Mouse (Mus musculus) heart, postnatal 0 days (tissue): ENCODE measurements around the gene Gas8. TPM values are rescaled to one million over a fixed set of nuclear protein-coding genes. Genes with fewer than 3 reads are reported as not detected.
"Not testable (repeated sequence)": the region's sequence is repeated elsewhere in the genome, so short reads cannot be mapped to it uniquely, and the experiment has no call there.

Experiments used
- ATAC-seq: fragments of 200-750 bp; cut with Nextera tagmentation; 2 replicates; pipeline ENCODE4 v1.8.0; 2017; ENCODE audit warnings: low read depth, moderate number of reproducible peaks, moderate library complexity; ENCODE audit not compliant: insufficient read depth
- DNase-seq: peaks from one replicate; pipeline ENCODE4 v3.0.0-alpha.2; 2016; ENCODE audit warnings: low spot score
- H3K27ac ChIP-seq: fragments of 300-500 bp; sonication (generic); 2 replicates; pipeline ENCODE4 v1.5.1; 2014; ENCODE audit warnings: low read depth, mild to moderate bottlenecking
- H3K27me3 ChIP-seq: fragments of 300-500 bp; sonication (generic); 2 replicates; pipeline ENCODE4 v1.6.1; 2014; ENCODE audit warnings: low read length, mixed read lengths; ENCODE audit not compliant: control insufficient read depth, insufficient read depth
- H3K36me3 ChIP-seq: fragments of 300-500 bp; sonication (generic); replicated peaks from 2 replicates; pipeline ENCODE4 v1.6.1; 2014; ENCODE audit warnings: low read length, mixed read lengths; ENCODE audit not compliant: control insufficient read depth, insufficient read depth
- H3K4me1 ChIP-seq: fragments of 300-500 bp; sonication (generic); 2 replicates; pipeline ENCODE4 v1.6.1; 2014; ENCODE audit warnings: antibody characterized with exemption; ENCODE audit not compliant: control insufficient read depth, insufficient read depth
- H3K4me2 ChIP-seq: fragments of 300-500 bp; sonication (generic); 2 replicates; pipeline ENCODE4 v1.6.1; 2014; ENCODE audit warnings: low read depth, mild to moderate bottlenecking, low read length, moderate library complexity
- H3K4me3 ChIP-seq: fragments of 300-500 bp; sonication (generic); 2 replicates; pipeline ENCODE4 v1.5.1; 2014; ENCODE audit warnings: low read depth, low read length
- H3K9ac ChIP-seq: fragments of 300-500 bp; sonication (generic); replicated peaks from 2 replicates; pipeline ENCODE4 v1.6.1; 2014; ENCODE audit warnings: low read depth, low read length, mixed read lengths
- H3K9me3 ChIP-seq: fragments of 300-500 bp; sonication (generic); replicated peaks from 2 replicates; pipeline ENCODE4 v1.6.1; 2016; ENCODE audit warnings: low read length; ENCODE audit not compliant: control insufficient read depth
- CTCF ChIP-seq: IDR thresholded peaks from 2 replicates; pipeline ENCODE4 v1.5.1; 2016; ENCODE audit warnings: antibody characterized with exemption, control low read depth, low read depth
- EP300 ChIP-seq: IDR thresholded peaks from 2 replicates; pipeline ENCODE4 v1.6.1; 2016; ENCODE audit warnings: antibody characterized with exemption, low read depth
- WGBS: fragments of 180-500 bp; shearing (Covaris S2); extraction: QIAGEN DNeasy Blood & Tissue Kit; methylation state at CpG from one replicate; pipeline ENCODE4 v1.1.7; 2014; 5-methylcytosine and 5-hydroxymethylcytosine counted together
- polyA plus RNA-seq: library from polyadenylated mRNA; unstranded; fragments of >200 nt; fragmentation: Nextera tagmentation; extraction: Ambion mirVana; gene quantifications from 2 replicates; pipeline ENCODE4 v1.2.1, GENCODE M21; 2015
- total RNA-seq: library from RNA; depleted of rRNA; stranded (reverse); fragments of >200 nt; gene quantifications from 2 replicates; pipeline ENCODE4 v1.2.3, GENCODE M21; 2014; ENCODE audit warnings: low replicate concordance; rRNA removed

The Gas8 gene
- total and polyA plus RNA-seq, 2 experiments from 2014 or later = 0.76 to 7.1 TPM

DNA sequence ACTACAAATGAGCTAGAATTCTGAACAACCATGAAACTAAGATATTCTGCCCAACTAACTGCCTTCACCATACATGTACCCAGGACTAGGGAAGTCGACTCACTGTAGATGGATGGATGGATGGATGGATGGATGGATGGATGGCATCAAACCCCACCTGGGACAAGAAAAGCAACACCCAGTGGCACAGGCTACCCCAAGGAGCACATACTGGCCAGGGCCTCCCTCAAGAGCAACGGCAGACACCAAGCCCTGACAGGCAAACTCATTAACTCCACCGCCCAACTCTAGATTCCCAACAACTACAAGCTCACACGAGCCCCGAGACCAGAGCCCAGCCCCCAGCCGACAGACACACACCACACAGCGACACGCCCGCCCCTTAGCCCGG is 18.4 kb downstream of the Gas8 start:
- WGBS = 44% methylated on average over 9 of the region's 10 CpGs
- no peaks in the 10 kb centered on the region for H3K27me3 ChIP-seq
- DNase-seq (no peak), ATAC-seq (no peak)
- peaks cover 37% of the 10 kb centered on the region for H3K36me3 ChIP-seq
- no peak overlapping the region for H3K9ac ChIP-seq
- no peak overlapping the region for H3K4me2 ChIP-seq
- no peak overlapping the region for H3K4me3 ChIP-seq
- H3K4me1 ChIP-seq = no peaks in the 10 kb centered on the region
- H3K9me3 ChIP-seq = no peaks in the 10 kb centered on the region
- TF ChIP-seq EP300 (no peak), CTCF (no peak)
- no peak overlapping the region for H3K27ac ChIP-seq

DNA sequence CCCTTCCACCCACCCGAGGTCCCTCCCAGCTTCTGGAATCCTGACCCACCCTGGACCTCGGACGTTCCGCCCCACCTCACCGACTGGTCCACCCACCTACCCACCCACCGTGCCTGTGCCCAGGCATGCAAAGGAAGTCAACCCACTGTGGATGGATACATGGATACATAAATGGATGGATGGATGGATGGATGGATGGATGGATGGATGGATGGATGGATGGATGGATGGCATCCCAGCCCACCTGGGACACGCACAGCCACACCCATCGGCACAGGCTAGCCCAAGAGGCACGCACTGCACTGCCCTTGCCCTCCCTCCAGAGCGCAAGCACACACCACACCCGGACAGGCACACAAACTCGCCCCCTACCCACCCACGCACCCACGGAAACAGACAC is 19.0 kb downstream of the Gas8 start:
- H3K27me3 ChIP-seq, H3K4me1 ChIP-seq, ATAC-seq, H3K9me3 ChIP-seq, H3K4me2 ChIP-seq, H3K27ac ChIP-seq, H3K4me3 ChIP-seq, DNase-seq, H3K9ac ChIP-seq: not testable (repeated sequence)
- peaks cover 30% of the 10 kb centered on the region for H3K36me3 ChIP-seq
- WGBS = 78% methylated on average over 4 of the region's 14 CpGs

DNA sequence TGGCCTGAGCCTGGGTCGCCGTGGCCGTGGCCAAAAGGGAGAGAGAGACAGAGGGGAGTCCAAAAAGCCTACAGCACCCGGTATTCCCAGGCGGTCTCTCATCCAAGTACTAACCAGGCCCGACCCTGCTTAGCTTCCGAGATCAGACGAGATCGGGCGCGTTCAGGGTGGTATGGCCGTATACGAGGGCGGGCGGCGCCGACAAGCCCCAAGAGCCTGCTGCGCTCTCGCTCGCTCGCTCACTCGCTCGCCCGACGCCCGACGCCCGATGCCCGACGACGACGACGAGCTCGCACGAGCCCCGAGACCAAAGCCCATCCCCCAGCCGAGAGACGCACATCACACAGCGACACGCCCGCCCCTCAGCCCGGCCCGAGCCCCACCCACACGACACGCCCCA is 45.6 kb downstream of the Gas8 start:
- not testable (repeated sequence) for H3K27me3 ChIP-seq, H3K4me3 ChIP-seq, H3K4me2 ChIP-seq, H3K4me1 ChIP-seq, H3K27ac ChIP-seq, ATAC-seq, H3K36me3 ChIP-seq, H3K9ac ChIP-seq, DNase-seq, H3K9me3 ChIP-seq
- no CpG with 5 or more reads among the region's 45 CpGs for WGBS

DNA sequence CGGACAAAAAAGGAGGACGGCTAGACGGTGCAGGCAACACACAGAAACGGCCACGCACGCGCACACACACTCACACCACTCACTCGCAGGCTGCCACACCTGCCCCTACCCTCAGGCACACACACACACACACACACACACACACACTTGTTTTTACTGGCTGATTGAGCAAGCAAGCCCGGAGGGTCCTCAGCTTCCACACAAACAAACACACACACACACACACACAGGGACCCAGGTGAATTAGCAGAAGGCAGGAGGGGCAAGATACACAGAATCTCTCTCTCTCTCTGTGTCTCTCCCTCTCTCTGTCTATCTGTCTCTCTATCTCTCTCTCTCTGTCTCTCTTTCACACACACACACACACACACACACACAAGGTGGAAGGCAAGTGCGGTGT is 56.8 kb downstream of the Gas8 start:
- not testable (repeated sequence) for H3K4me3 ChIP-seq, H3K4me2 ChIP-seq, H3K9me3 ChIP-seq, H3K9ac ChIP-seq, H3K27ac ChIP-seq, H3K4me1 ChIP-seq, H3K27me3 ChIP-seq, ATAC-seq, H3K36me3 ChIP-seq, DNase-seq
- 90% methylated on average over 1 of the region's 10 CpGs for WGBS

Other genes with a start within 250 kb of the Gas8 start
- 24.3 and 37.1 TPM in 2 replicates for gene Fanca, start 200.3 kb upstream of the Gas8 start, total RNA-seq
- 6.1 and 6.7 TPM in 2 replicates for gene Fanca, start 200.3 kb upstream of the Gas8 start, polyA plus RNA-seq
- gene Spire2, start 186.1 kb upstream of the Gas8 start, total RNA-seq = 0.15 and 1.2 TPM in 2 replicates
- 0.23 and 0.40 TPM in 2 replicates for gene Spire2, start 186.1 kb upstream of the Gas8 start, polyA plus RNA-seq
- 172 and 193 TPM in 2 replicates for gene Tcf25, start 145.1 kb upstream of the Gas8 start, total RNA-seq
- gene Tcf25, start 145.1 kb upstream of the Gas8 start, polyA plus RNA-seq = 123 and 127 TPM in 2 replicates
- gene Mc1r, start 111.7 kb upstream of the Gas8 start, total RNA-seq = not detected in 2 replicates
- gene Mc1r, start 111.7 kb upstream of the Gas8 start, polyA plus RNA-seq = not detected in 2 replicates
- gene Tubb3, start 107.4 kb upstream of the Gas8 start, total RNA-seq = 1.8 and 6.1 TPM in 2 replicates
- gene Tubb3, start 107.4 kb upstream of the Gas8 start, polyA plus RNA-seq = 0.40 and 1.3 TPM in 2 replicates
- gene Def8, start 95.3 kb upstream of the Gas8 start, total RNA-seq = 35.6 and 91.5 TPM in 2 replicates
- 28.3 and 30.9 TPM in 2 replicates for gene Def8, start 95.3 kb upstream of the Gas8 start, polyA plus RNA-seq
- 16.7 and 31.6 TPM in 2 replicates for gene Afg3l1, start 40.9 kb upstream of the Gas8 start, total RNA-seq
- 39.9 and 41.2 TPM in 2 replicates for gene Afg3l1, start 40.9 kb upstream of the Gas8 start, polyA plus RNA-seq
- gene Dbndd1, start 3.4 kb upstream of the Gas8 start, total RNA-seq = 0.73 TPM in 1 of 2 replicates, not detected in the other
- 0.18 and 0.38 TPM in 2 replicates for gene Dbndd1, start 3.4 kb upstream of the Gas8 start, polyA plus RNA-seq
- 5.3 and 8.6 TPM in 2 replicates for gene Rhou, start 135.1 kb downstream of the Gas8 start, total RNA-seq
- 2.5 and 2.8 TPM in 2 replicates for gene Rhou, start 135.1 kb downstream of the Gas8 start, polyA plus RNA-seq